Mouse (Mus musculus): Measurements from ENCODE around the gene Tbc1d10c. TPM values are rescaled to one million over a fixed set of nuclear protein-coding genes. Genes with fewer than 3 reads are reported as not detected.
A peak's percentile ranks its signal among the peaks of the same experiment; 100 is the strongest.

The Tbc1d10c gene
- polyA plus RNA-seq, 1 experiment from 2014 or later = 6.7 TPM

GRCm38 (mm10) chr19:4152445-4153231, 38.4 kb downstream of the Tbc1d10c start:
- ATAC-seq (ENCODE audit: borderline replicate concordance, extremely low read depth, low FRiP score, low TSS enrichment) = no peak
- Histone ChIP-seq H3K36me3 (peaks cover 25% of the 10 kb centered on the region), H3K4me3 (no peak overlapping the region), H3K9me3 (no peaks in the 10 kb centered on the region), H3K4me1 (peaks cover 16% of the 10 kb centered on the region), H3K27ac (no peak overlapping the region), H3K4me2 (no peak overlapping the region), H3K27me3 (no peaks in the 10 kb centered on the region), H3K9ac (no peak overlapping the region)
- WGBS = 82% methylated on average over 8 of the region's 8 CpGs

GRCm38 (mm10) chr19:4151898-4152297, 39.2 kb downstream of the Tbc1d10c start:
- Histone ChIP-seq H3K27me3 (no peaks in the 10 kb centered on the region), H3K9me3 (no peaks in the 10 kb centered on the region), H3K9ac (no peak overlapping the region), H3K4me3 (no peak overlapping the region), H3K4me1 (peaks cover 16% of the 10 kb centered on the region), H3K36me3 (peaks cover 18% of the 10 kb centered on the region), H3K27ac (no peak overlapping the region), H3K4me2 (no peak overlapping the region)
- 89% methylated on average over 5 of the region's 5 CpGs for WGBS
- ATAC-seq (ENCODE audit: borderline replicate concordance, extremely low read depth, low FRiP score, low TSS enrichment) = no peak

- H3K4me1 ChIP-seq = peaks cover 16% of the 10 kb centered on the region
- 79% methylated on average over 5 of the region's 5 CpGs for WGBS
Observed at GRCm38 (mm10) chr19:4151488-4151860, 39.6 kb downstream of the Tbc1d10c start.

GRCm38 (mm10) chr19:4150567-4151487, 40.3 kb downstream of the Tbc1d10c start:
- H3K27ac ChIP-seq = no peak overlapping the region
- H3K9me3 ChIP-seq = no peaks in the 10 kb centered on the region
- H3K9ac ChIP-seq = no peak overlapping the region

More at GRCm38 (mm10) chr19:4151488-4151860, 39.6 kb downstream of the Tbc1d10c start:
- ATAC-seq (ENCODE audit: borderline replicate concordance, extremely low read depth, low FRiP score, low TSS enrichment) = no peak
- Histone ChIP-seq H3K27ac (no peak overlapping the region), H3K4me2 (no peak overlapping the region), H3K36me3 (peaks cover 14% of the 10 kb centered on the region), H3K9me3 (no peaks in the 10 kb centered on the region), H3K4me3 (no peak overlapping the region), H3K27me3 (no peaks in the 10 kb centered on the region), H3K9ac (no peak overlapping the region)

GRCm38 (mm10) chr19:4149764-4150461, 41.2 kb downstream of the Tbc1d10c start:
- no peak for ATAC-seq (ENCODE audit: borderline replicate concordance, extremely low read depth, low FRiP score, low TSS enrichment)
- Histone ChIP-seq H3K9ac (no peak overlapping the region), H3K36me3 (peaks cover 14% of the 10 kb centered on the region), H3K4me3 (no peak overlapping the region), H3K4me2 (peak overlapping the region; percentile 82), H3K27ac (no peak overlapping the region), H3K9me3 (no peaks in the 10 kb centered on the region), H3K27me3 (no peaks in the 10 kb centered on the region), H3K4me1 (peaks cover 16% of the 10 kb centered on the region)
- WGBS = 93% methylated on average over 17 of the region's 17 CpGs

More at GRCm38 (mm10) chr19:4150567-4151487, 40.3 kb downstream of the Tbc1d10c start:
- Histone ChIP-seq H3K27me3 (no peaks in the 10 kb centered on the region), H3K36me3 (peaks cover 14% of the 10 kb centered on the region), H3K4me2 (no peak overlapping the region), H3K4me3 (no peak overlapping the region), H3K4me1 (peaks cover 16% of the 10 kb centered on the region)
- WGBS = 81% methylated on average over 22 of the region's 22 CpGs
- no peak for ATAC-seq (ENCODE audit: borderline replicate concordance, extremely low read depth, low FRiP score, low TSS enrichment)

- ATAC-seq (ENCODE audit: borderline replicate concordance, extremely low read depth, low FRiP score, low TSS enrichment) = no peak
- WGBS = 77% methylated on average over 11 of the region's 11 CpGs
- no peak overlapping the region for H3K27ac ChIP-seq
Observed at GRCm38 (mm10) chr19:4149283-4149682, 41.8 kb downstream of the Tbc1d10c start.

DNA sequence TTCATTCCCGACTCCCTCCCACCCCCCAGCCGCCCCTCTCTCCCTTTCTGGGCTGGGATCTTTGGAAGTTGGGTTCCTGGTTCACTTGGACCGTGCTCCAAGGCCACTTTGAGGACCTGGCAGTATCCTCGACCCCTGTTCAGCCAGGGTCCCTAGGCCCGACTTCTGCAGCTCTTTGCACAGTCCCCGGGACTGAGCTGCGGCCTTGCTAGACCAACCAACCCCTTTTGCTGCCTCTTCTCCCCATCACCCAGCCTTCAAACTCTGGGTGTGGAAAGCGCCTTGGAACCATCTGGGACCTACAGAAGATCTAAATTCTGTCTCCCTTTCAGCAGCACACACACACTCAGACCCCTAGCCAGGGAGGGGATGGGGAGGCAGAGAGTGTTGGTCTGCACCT, 42.3 kb downstream of the Tbc1d10c start:
- no peak for ATAC-seq (ENCODE audit: borderline replicate concordance, extremely low read depth, low FRiP score, low TSS enrichment)
- Histone ChIP-seq H3K27me3 (no peaks in the 10 kb centered on the region), H3K4me1 (peaks cover 16% of the 10 kb centered on the region), H3K36me3 (peaks cover 13% of the 10 kb centered on the region), H3K9ac (peak overlapping the region; percentile 93), H3K9me3 (no peaks in the 10 kb centered on the region), H3K27ac (peak overlapping the region; percentile 72), H3K4me3 (peak overlapping the region; percentile 96), H3K4me2 (peak overlapping the region; percentile 82)
- WGBS = 2% methylated on average over 7 of the region's 8 CpGs

More at GRCm38 (mm10) chr19:4149283-4149682, 41.8 kb downstream of the Tbc1d10c start:
- Histone ChIP-seq H3K4me2 (peak overlapping the region; percentile 82), H3K36me3 (peaks cover 14% of the 10 kb centered on the region), H3K27me3 (no peaks in the 10 kb centered on the region), H3K4me3 (peak overlapping the region; percentile 96), H3K9ac (peak overlapping the region; percentile 93), H3K9me3 (no peaks in the 10 kb centered on the region), H3K4me1 (peaks cover 16% of the 10 kb centered on the region)

- H3K4me1 ChIP-seq = peaks cover 16% of the 10 kb centered on the region
- ATAC-seq (ENCODE audit: borderline replicate concordance, extremely low read depth, low FRiP score, low TSS enrichment) = peak; percentile 96
- H3K27me3 ChIP-seq = no peaks in the 10 kb centered on the region
- under 1% methylated on average over 32 of the region's 33 CpGs for WGBS
- peak within 1 kb of the TSS; percentile 72 for H3K27ac ChIP-seq
- peaks cover 10% of the 10 kb centered on the region for H3K36me3 ChIP-seq
- no peaks in the 10 kb centered on the region for H3K9me3 ChIP-seq
- H3K9ac ChIP-seq = peak within 1 kb of the TSS; percentile 93
- peak within 1 kb of the TSS; percentile 96 for H3K4me3 ChIP-seq
- H3K4me2 ChIP-seq = peak within 1 kb of the TSS; percentile 82
Observed at GRCm38 (mm10) chr19:4148491-4148806, 42.6 kb downstream of the Tbc1d10c start, which contains the start of gene Coro1b. TSS of gene Coro1b (plus strand) at chr19:4148619.

DNA sequence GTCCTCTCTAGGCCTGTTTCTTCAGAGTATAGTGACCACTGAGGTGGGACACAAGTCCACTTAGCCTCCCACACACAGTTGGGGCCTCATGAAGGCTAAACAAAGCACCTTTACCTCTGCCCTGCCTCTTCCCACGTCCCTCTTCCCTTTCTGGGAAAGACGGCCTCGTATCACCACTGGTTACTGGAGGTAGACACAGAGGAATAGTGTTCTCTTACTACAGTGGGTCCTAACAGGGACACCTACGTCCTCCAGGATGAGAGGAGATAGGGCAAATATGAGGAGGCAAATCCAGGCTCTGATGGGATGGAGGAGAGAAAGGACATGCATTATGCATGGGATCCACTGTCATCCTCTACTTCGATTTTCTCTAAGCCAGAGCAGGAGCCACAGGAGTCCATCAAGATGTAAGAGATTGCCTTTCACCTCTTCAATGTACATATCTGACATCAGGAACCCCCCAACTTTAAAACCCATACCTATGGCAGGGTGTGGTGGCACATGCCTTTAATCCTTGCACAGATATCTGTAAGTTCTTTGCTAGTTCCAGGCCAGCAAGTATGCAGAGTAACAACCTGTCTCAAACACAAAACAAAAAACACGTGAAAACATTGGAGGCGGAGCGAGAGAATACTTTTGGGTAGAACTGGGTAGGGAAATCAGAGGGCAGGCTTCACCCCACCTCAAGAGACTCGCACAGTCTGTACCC, 43.1 kb downstream of the Tbc1d10c start:
- Histone ChIP-seq H3K4me2 (peak overlapping the region; percentile 82), H3K27ac (no peak overlapping the region; the same call in 1 of the 2 replicates), H3K4me3 (peak overlapping the region; percentile 96), H3K9ac (peak overlapping the region; percentile 93; the same call in 1 of the 2 replicates), H3K27me3 (no peaks in the 10 kb centered on the region), H3K9me3 (no peaks in the 10 kb centered on the region), H3K36me3 (peaks cover 6% of the 10 kb centered on the region; the same call in 1 of the 2 replicates), H3K4me1 (peaks cover 16% of the 10 kb centered on the region)
- WGBS = 38% methylated on average over 9 of the region's 9 CpGs
- no peak; the same call in 1 of the 2 replicates for ATAC-seq (ENCODE audit: borderline replicate concordance, extremely low read depth, low FRiP score, low TSS enrichment)

- peaks cover 16% of the 10 kb centered on the region for H3K4me1 ChIP-seq
- no peak for ATAC-seq (ENCODE audit: borderline replicate concordance, extremely low read depth, low FRiP score, low TSS enrichment)
- no peaks in the 10 kb centered on the region for H3K27me3 ChIP-seq
- H3K36me3 ChIP-seq = peaks cover 6% of the 10 kb centered on the region; the same call in 1 of the 2 replicates
- H3K4me3 ChIP-seq = no peak overlapping the region
- no peaks in the 10 kb centered on the region for H3K9me3 ChIP-seq
- WGBS = 58% methylated on average over 3 of the region's 3 CpGs
- no peak overlapping the region for H3K9ac ChIP-seq
- no peak overlapping the region for H3K27ac ChIP-seq
- H3K4me2 ChIP-seq = no peak overlapping the region
Observed at GRCm38 (mm10) chr19:4147022-4147405, 44.1 kb downstream of the Tbc1d10c start.
